Mouse (Mus musculus): ENCODE data around the gene Fbxo40. TPM values are rescaled to one million over a fixed set of nuclear protein-coding genes. Genes with fewer than 3 reads are reported as not detected.

Fbxo40 gene
- polyA plus RNA-seq, 1 experiment from 2014 or later, result 0.12 TPM

GRCm38 (mm10) chr16:36951029-36951428, 39.2 kb downstream of the Fbxo40 start:
- Histone ChIP-seq H3K9ac (replicated peaks; ENCODE audit: low read depth) (no peak overlapping the region), H3K36me3 (ENCODE audit: insufficient read depth, low read length) (no peaks in the 10 kb centered on the region), H3K4me1 (ENCODE audit: insufficient read depth, low read depth, low read length) (no peaks in the 10 kb centered on the region), H3K27me3 (replicated peaks; ENCODE audit: insufficient read depth, low read length) (no peaks in the 10 kb centered on the region), H3K27ac (ENCODE audit: low read length) (no peak overlapping the region), H3K4me3 (ENCODE audit: low read depth, low read length) (no peak overlapping the region), H3K9me3 (ENCODE audit: low read length) (no peaks in the 10 kb centered on the region), H3K4me2 (replicated peaks; ENCODE audit: low read depth, low read length) (no peak overlapping the region)
- TF ChIP-seq EP300 (IDR thresholded peaks at IDR 0.05), result no peak
- TF ChIP-seq CTCF (IDR thresholded peaks at IDR 0.05), result no peak
- 55% methylated on average over 4 of the region's 4 CpGs for WGBS
- DNase-seq (ENCODE audit: low spot score), result no peak
- no peak for ATAC-seq

- Histone ChIP-seq H3K4me1 (ENCODE audit: insufficient read depth, low read depth, low read length) (no peaks in the 10 kb centered on the region), H3K4me3 (ENCODE audit: low read depth, low read length) (no peak overlapping the region), H3K4me2 (replicated peaks; ENCODE audit: low read depth, low read length) (no peak overlapping the region), H3K27me3 (replicated peaks; ENCODE audit: insufficient read depth, low read length) (no peaks in the 10 kb centered on the region), H3K9me3 (ENCODE audit: low read length) (no peaks in the 10 kb centered on the region), H3K36me3 (ENCODE audit: insufficient read depth, low read length) (no peaks in the 10 kb centered on the region), H3K27ac (ENCODE audit: low read length) (no peak overlapping the region), H3K9ac (replicated peaks; ENCODE audit: low read depth) (no peak overlapping the region)
- ATAC-seq, result no peak
- TF ChIP-seq CTCF (IDR thresholded peaks at IDR 0.05) (no peak), EP300 (IDR thresholded peaks at IDR 0.05) (no peak)
- DNase-seq (ENCODE audit: low spot score), result no peak
- 51% methylated on average over 8 of the region's 8 CpGs for WGBS
These were observed 40.5 kb downstream of the Fbxo40 start for GRCm38 (mm10) chr16:36949614-36950336.

- Histone ChIP-seq H3K4me1 (ENCODE audit: insufficient read depth, low read depth, low read length) (no peaks in the 10 kb centered on the region), H3K27me3 (replicated peaks; ENCODE audit: insufficient read depth, low read length) (no peaks in the 10 kb centered on the region), H3K4me3 (ENCODE audit: low read depth, low read length) (no peak overlapping the region), H3K36me3 (ENCODE audit: insufficient read depth, low read length) (no peaks in the 10 kb centered on the region), H3K4me2 (replicated peaks; ENCODE audit: low read depth, low read length) (no peak overlapping the region), H3K27ac (ENCODE audit: low read length) (no peak overlapping the region), H3K9ac (replicated peaks; ENCODE audit: low read depth) (no peak overlapping the region), H3K9me3 (ENCODE audit: low read length) (no peaks in the 10 kb centered on the region)
- 60% methylated on average over 4 of the region's 4 CpGs for WGBS
- no peak for ATAC-seq
- TF ChIP-seq CTCF (IDR thresholded peaks at IDR 0.05), result no peak
- TF ChIP-seq EP300 (IDR thresholded peaks at IDR 0.05), result no peak
- no peak for DNase-seq (ENCODE audit: low spot score)
These were observed 42.5 kb downstream of the Fbxo40 start for GRCm38 (mm10) chr16:36947646-36948197.

GRCm38 (mm10) chr16:36946459-36947159, 43.7 kb downstream of the Fbxo40 start:
- Histone ChIP-seq H3K9me3 (ENCODE audit: low read length) (no peaks in the 10 kb centered on the region), H3K4me3 (ENCODE audit: low read depth, low read length) (no peak overlapping the region), H3K4me1 (ENCODE audit: insufficient read depth, low read depth, low read length) (no peaks in the 10 kb centered on the region), H3K9ac (replicated peaks; ENCODE audit: low read depth) (no peak overlapping the region), H3K4me2 (replicated peaks; ENCODE audit: low read depth, low read length) (no peak overlapping the region), H3K27me3 (replicated peaks; ENCODE audit: insufficient read depth, low read length) (no peaks in the 10 kb centered on the region), H3K27ac (ENCODE audit: low read length) (no peak overlapping the region), H3K36me3 (ENCODE audit: insufficient read depth, low read length) (no peaks in the 10 kb centered on the region)
- ATAC-seq, result no peak
- no peak for TF ChIP-seq CTCF (IDR thresholded peaks at IDR 0.05)
- no peak for TF ChIP-seq EP300 (IDR thresholded peaks at IDR 0.05)
- WGBS, result 74% methylated on average over 8 of the region's 8 CpGs
- no peak for DNase-seq (ENCODE audit: low spot score)

DNA sequence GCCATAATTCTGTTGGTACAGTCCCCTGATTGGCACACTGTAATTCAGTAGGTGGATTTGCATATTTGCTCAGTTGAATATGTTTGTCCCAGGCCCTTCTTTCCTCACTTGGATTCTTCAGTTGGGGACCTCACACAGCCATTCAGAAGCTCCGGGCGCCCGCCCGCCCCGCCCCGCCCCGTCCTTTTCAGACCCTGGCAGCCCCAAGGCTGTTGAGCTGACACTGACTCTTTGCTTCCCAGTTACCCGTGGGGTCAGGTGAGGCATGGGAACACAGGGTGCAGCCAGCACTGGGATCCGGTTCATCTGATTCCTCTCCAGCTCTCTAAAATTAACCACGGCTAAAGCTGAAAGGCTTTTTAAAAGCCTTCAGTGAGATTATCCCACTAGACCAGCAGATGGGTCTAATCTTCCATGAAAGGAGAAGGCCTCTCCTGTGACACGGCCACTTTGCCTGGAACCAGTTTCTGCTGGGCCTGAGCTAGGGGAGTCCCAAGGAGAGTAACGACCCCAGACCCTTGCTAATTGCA, 45.3 kb downstream of the Fbxo40 start:
- H3K4me2 ChIP-seq (replicated peaks; ENCODE audit: low read depth, low read length), result no peak overlapping the region
- no peak overlapping the region for H3K27ac ChIP-seq (ENCODE audit: low read length)
- H3K9me3 ChIP-seq (ENCODE audit: low read length), result no peaks in the 10 kb centered on the region
- DNase-seq (ENCODE audit: low spot score) (no peak), ATAC-seq (no peak)
- WGBS, result 69% methylated on average over 12 of the region's 12 CpGs
- H3K9ac ChIP-seq (replicated peaks; ENCODE audit: low read depth), result no peak overlapping the region
- H3K4me3 ChIP-seq (ENCODE audit: low read depth, low read length), result no peak overlapping the region
- H3K4me1 ChIP-seq (ENCODE audit: insufficient read depth, low read depth, low read length), result no peaks in the 10 kb centered on the region
- TF ChIP-seq CTCF (IDR thresholded peaks at IDR 0.05), result no peak
- H3K27me3 ChIP-seq (replicated peaks; ENCODE audit: insufficient read depth, low read length), result no peaks in the 10 kb centered on the region
- no peaks in the 10 kb centered on the region for H3K36me3 ChIP-seq (ENCODE audit: insufficient read depth, low read length)

GRCm38 (mm10) chr16:36943591-36943990, 46.7 kb downstream of the Fbxo40 start:
- H3K27me3 ChIP-seq (replicated peaks; ENCODE audit: insufficient read depth, low read length), result no peaks in the 10 kb centered on the region
- no peak for TF ChIP-seq EP300 (IDR thresholded peaks at IDR 0.05)
- TF ChIP-seq CTCF (IDR thresholded peaks at IDR 0.05), result no peak
- no peak overlapping the region for H3K9ac ChIP-seq (replicated peaks; ENCODE audit: low read depth)
- no peak overlapping the region for H3K4me2 ChIP-seq (replicated peaks; ENCODE audit: low read depth, low read length)
- no peak for ATAC-seq
- no peak overlapping the region for H3K27ac ChIP-seq (ENCODE audit: low read length)
- no peaks in the 10 kb centered on the region for H3K36me3 ChIP-seq (ENCODE audit: insufficient read depth, low read length)
- 87% methylated on average over 3 of the region's 3 CpGs for WGBS
- H3K4me3 ChIP-seq (ENCODE audit: low read depth, low read length), result no peak overlapping the region
- no peak for DNase-seq (ENCODE audit: low spot score)
- no peaks in the 10 kb centered on the region for H3K9me3 ChIP-seq (ENCODE audit: low read length)
- no peaks in the 10 kb centered on the region for H3K4me1 ChIP-seq (ENCODE audit: insufficient read depth, low read depth, low read length)
